Mouse (Mus musculus) megakaryocyte, embryonic 14.5 days (primary cell): Measurements from ENCODE around the gene Foxo6. TPM values are rescaled to one million over a fixed set of nuclear protein-coding genes. Genes with fewer than 3 reads are reported as not detected.

Source experiments
- H3K27me3 ChIP-seq: replicated peaks from 2 replicates; pipeline ENCODE3; 2012; ENCODE audit warnings: inconsistent platforms
- H3K36me3 ChIP-seq: replicated peaks from 2 replicates; pipeline ENCODE3; 2012; ENCODE audit warnings: low read length, inconsistent platforms, mixed read lengths
- H3K4me1 ChIP-seq: 2 replicates; pipeline ENCODE4 v1.6.1; 2012; ENCODE audit warnings: inconsistent platforms
- H3K4me3 ChIP-seq: replicated peaks from 2 replicates; pipeline ENCODE3; 2012; ENCODE audit warnings: moderate library complexity, mild to moderate bottlenecking, inconsistent platforms
- H3K9me3 ChIP-seq: 2 replicates; pipeline ENCODE4 v1.6.1; 2012; ENCODE audit warnings: inconsistent platforms
- FLI1 ChIP-seq: IDR thresholded peaks from 2 replicates; pipeline ENCODE4 v1.6.1; 2012; ENCODE audit warnings: low read length, inconsistent platforms, mixed read lengths
- GATA1 ChIP-seq: IDR thresholded peaks from 3 replicates; pipeline ENCODE4 v1.6.1; 2012; ENCODE audit warnings: mixed read lengths, low read length, inconsistent platforms, borderline replicate concordance
- polyA plus RNA-seq: library from polyadenylated mRNA; stranded (reverse); fragments of >175 nt; gene quantifications from 2 replicates; pipeline ENCODE4 v1.2.3, GENCODE M21; 2012; ENCODE audit warnings: low replicate concordance; ENCODE audit not compliant: insufficient read depth

The Foxo6 gene
- polyA plus RNA-seq, 1 experiment: not detected

- H3K4me1 ChIP-seq: peaks cover 7% of the 10 kb centered on the region; the same call in 1 of the 2 replicates
- H3K4me3 ChIP-seq: no peak overlapping the region
- TF ChIP-seq GATA1 (no peak), FLI1 (no peak)
- H3K9me3 ChIP-seq: no peaks in the 10 kb centered on the region
- no peaks in the 10 kb centered on the region for H3K36me3 ChIP-seq
- H3K27me3 ChIP-seq: peaks cover 92% of the 10 kb centered on the region
Observed at GRCm38 (mm10) chr4:120271886-120272580, 15.1 kb downstream of the Foxo6 start.

GRCm38 (mm10) chr4:120271208-120271607, 15.9 kb downstream of the Foxo6 start:
- Histone ChIP-seq H3K36me3 (no peaks in the 10 kb centered on the region), H3K27me3 (peaks cover 95% of the 10 kb centered on the region), H3K4me3 (no peak overlapping the region), H3K9me3 (no peaks in the 10 kb centered on the region), H3K4me1 (peaks cover 7% of the 10 kb centered on the region; the same call in 1 of the 2 replicates)
- TF ChIP-seq FLI1 (no peak), GATA1 (no peak)

- Histone ChIP-seq H3K9me3 (no peaks in the 10 kb centered on the region), H3K27me3 (peaks cover 95% of the 10 kb centered on the region)
Observed at GRCm38 (mm10) chr4:120270937-120271199, 16.3 kb downstream of the Foxo6 start.

GRCm38 (mm10) chr4:120270148-120270936, 16.8 kb downstream of the Foxo6 start:
- peaks cover 95% of the 10 kb centered on the region for H3K27me3 ChIP-seq
- no peak overlapping the region for H3K4me3 ChIP-seq
- H3K4me1 ChIP-seq: peaks cover 7% of the 10 kb centered on the region; the same call in 1 of the 2 replicates
- TF ChIP-seq FLI1: no peak
- TF ChIP-seq GATA1: no peak
- H3K36me3 ChIP-seq: no peaks in the 10 kb centered on the region
- H3K9me3 ChIP-seq: no peaks in the 10 kb centered on the region

More at GRCm38 (mm10) chr4:120270937-120271199, 16.3 kb downstream of the Foxo6 start:
- Histone ChIP-seq H3K36me3 (no peaks in the 10 kb centered on the region), H3K4me3 (no peak overlapping the region), H3K4me1 (peaks cover 7% of the 10 kb centered on the region; the same call in 1 of the 2 replicates)
- TF ChIP-seq GATA1 (no peak), FLI1 (no peak)

GRCm38 (mm10) chr4:120269426-120269825, 17.7 kb downstream of the Foxo6 start:
- Histone ChIP-seq H3K4me3 (no peak overlapping the region), H3K4me1 (peaks cover 7% of the 10 kb centered on the region; the same call in 1 of the 2 replicates), H3K9me3 (no peaks in the 10 kb centered on the region), H3K36me3 (no peaks in the 10 kb centered on the region), H3K27me3 (peaks cover 95% of the 10 kb centered on the region)
- no peak for TF ChIP-seq GATA1
- TF ChIP-seq FLI1: no peak

GRCm38 (mm10) chr4:120268214-120269061, 18.7 kb downstream of the Foxo6 start:
- H3K4me3 ChIP-seq: no peak overlapping the region
- TF ChIP-seq GATA1 (no peak), FLI1 (no peak)
- H3K9me3 ChIP-seq: no peaks in the 10 kb centered on the region
- H3K27me3 ChIP-seq: peaks cover 95% of the 10 kb centered on the region
- peaks cover 7% of the 10 kb centered on the region; the same call in 1 of the 2 replicates for H3K4me1 ChIP-seq
- no peaks in the 10 kb centered on the region for H3K36me3 ChIP-seq

- Histone ChIP-seq H3K4me3 (no peak overlapping the region), H3K4me1 (peaks cover 7% of the 10 kb centered on the region; the same call in 1 of the 2 replicates), H3K9me3 (no peaks in the 10 kb centered on the region), H3K27me3 (peaks cover 95% of the 10 kb centered on the region), H3K36me3 (no peaks in the 10 kb centered on the region)
- TF ChIP-seq GATA1 (no peak), FLI1 (no peak)
Observed at GRCm38 (mm10) chr4:120267683-120268082, 19.5 kb downstream of the Foxo6 start.

- Histone ChIP-seq H3K4me1 (peaks cover 7% of the 10 kb centered on the region; the same call in 1 of the 2 replicates), H3K36me3 (no peaks in the 10 kb centered on the region), H3K9me3 (no peaks in the 10 kb centered on the region), H3K4me3 (no peak overlapping the region), H3K27me3 (peaks cover 95% of the 10 kb centered on the region)
- TF ChIP-seq GATA1 (no peak), FLI1 (no peak)
Observed at GRCm38 (mm10) chr4:120267136-120267535, 20.0 kb downstream of the Foxo6 start.

- no peaks in the 10 kb centered on the region for H3K36me3 ChIP-seq
- H3K4me3 ChIP-seq: peak overlapping the region; percentile 12
- H3K9me3 ChIP-seq: no peaks in the 10 kb centered on the region
- peaks cover 7% of the 10 kb centered on the region; the same call in 1 of the 2 replicates for H3K4me1 ChIP-seq
- TF ChIP-seq FLI1 (no peak), GATA1 (no peak)
- H3K27me3 ChIP-seq: peaks cover 95% of the 10 kb centered on the region
Observed at GRCm38 (mm10) chr4:120264105-120264504, 23.0 kb downstream of the Foxo6 start.
